Mouse (Mus musculus) retina, embryonic 14.5 days (tissue): ENCODE measurements around the gene Gm17334.

Experiments
- DNase-seq: peaks from one replicate; pipeline ENCODE4 v3.0.0-alpha.2; 2015; ENCODE audit warnings: low spot score

Gm17334 gene

DNA sequence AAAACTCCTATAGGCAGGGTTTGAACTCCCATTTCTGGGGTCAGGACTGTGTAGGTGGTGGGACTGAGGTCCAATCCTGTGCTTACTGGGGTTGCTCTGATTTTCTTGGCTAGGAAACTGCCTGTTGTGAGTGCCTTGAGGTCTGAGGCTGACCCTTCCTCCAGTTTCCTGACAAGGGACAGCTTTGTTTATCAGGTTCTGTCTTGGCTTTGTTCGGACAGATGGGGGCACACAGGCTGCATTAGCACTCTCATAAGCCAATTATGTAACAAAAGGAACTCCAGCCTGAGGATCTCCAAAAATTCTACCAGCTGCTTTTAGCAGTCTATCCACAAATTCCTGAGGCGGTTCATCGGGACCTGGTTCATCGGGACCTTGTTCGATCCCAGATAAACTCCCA lies 30.6 kb downstream of the Gm17334 start:
- DNase-seq: peak; percentile 51

DNA sequence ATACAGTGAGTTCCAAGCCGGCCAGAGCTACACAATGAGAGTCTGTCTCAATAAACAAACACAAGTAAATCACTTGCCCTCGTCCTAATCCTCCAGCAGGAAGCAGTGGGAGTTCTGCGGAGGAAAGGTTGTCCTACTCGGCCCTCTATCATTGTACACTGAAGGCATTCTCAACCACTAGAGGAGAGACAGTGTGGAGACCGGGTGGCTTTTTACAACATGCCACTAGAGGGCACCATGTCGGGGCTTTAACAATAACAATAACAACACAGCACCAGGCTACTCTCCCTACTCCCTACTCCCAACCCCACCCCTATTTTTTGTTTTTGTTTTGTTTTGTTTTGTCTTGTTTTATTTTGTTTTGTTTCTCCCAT lies 35.4 kb downstream of the Gm17334 start:
- DNase-seq: peak; percentile 77

DNA sequence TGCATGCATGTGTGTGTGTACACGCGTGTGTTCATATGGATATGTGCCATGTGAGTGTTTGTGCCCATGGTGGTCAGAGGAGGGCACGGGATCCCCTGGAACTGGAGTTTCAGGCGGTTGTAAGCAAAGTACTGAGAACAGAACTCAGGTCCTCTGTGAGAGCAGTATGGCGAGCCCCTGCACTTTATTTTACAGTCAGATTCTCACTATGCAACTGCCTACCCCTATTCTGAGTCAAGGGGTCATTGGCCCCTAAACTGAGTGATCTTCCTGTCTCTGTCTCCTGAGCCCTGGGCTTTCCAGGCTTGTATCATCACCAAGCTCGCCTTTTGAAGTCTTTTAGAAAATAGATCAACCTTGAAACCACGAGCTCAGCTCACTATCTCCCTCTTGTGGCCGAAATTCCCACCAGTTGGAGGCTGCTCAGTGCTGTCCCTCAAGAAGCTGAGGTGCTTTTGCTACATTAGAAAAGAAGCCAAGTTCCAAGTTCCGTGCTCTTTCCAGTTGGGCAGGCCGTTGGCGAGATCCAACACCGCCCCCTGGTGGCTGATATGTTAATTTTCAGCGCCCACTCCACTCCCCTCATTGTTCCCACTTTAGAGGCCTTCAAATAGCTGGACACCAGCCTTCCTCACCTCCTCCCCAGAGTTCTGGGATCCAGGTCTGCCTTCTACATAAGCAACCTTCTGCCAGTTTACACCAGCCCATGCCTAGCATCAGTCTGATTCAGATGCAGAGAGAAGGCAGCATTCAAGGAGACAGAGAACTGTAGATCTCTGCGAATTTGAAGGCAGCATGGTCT lies 36.0 kb downstream of the Gm17334 start:
- DNase-seq: peak; percentile 82

DNA sequence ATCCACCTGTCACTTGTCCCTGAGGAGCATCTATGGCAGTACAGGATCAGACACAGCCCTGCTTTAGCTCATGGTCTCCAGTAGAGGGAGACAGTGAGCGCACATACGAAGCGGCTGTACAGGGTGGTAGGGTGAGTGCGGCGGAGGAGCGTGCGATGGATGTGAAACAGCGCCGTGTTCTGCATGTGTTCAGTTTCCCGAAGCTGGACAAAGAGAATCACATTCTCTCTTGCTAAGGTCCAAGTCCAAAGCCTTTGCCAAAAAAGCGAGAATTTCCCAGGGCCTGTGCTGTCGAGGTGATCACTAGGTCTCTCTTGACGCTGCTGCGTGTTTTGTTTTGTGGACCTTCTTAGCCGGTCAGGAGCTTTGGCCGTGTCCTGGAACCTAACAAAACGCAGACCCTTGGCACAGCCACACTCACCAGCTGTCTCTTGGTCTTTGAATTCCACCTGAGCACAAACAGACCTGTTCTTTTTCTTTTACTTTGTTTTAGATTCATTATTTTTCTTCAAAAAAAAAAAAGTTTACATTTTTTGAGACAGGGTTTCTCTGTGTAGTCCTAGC lies 37.2 kb downstream of the Gm17334 start:
- peak; percentile 91 for DNase-seq

DNA sequence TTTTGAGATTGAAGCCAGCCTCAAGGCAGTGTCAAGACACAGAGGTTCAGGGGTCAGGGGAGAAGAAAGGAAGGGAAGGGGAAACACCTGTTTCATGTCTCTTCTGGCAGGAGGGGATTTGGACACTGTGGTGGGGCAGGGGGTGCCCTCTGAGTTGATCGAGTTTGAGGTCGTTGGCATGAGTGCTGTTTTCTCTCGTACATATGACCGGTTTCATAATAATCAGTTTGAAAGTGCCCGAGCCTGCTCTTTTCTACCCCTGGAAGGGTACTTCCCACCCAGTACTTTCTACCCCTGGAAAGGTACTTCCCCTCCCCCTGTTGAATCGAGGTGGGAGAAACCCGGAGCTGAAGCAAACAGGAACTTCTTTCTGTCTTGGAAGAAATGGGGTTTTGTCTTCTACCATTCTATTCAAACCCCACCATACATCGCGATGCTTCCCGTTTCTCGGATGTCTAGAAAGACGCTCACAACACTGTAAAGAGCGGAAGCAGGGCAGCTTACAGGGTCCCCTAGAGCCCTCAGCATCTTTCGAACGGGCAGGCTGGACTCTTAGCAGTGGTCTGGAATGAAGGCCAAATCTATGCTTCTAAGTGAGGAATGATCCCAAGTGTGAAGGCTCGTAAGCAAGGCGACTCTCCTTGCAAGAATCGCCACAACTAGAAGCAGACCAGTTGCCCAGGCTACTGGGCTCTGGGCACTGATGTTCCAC lies 37.9 kb downstream of the Gm17334 start:
- no peak for DNase-seq

DNA sequence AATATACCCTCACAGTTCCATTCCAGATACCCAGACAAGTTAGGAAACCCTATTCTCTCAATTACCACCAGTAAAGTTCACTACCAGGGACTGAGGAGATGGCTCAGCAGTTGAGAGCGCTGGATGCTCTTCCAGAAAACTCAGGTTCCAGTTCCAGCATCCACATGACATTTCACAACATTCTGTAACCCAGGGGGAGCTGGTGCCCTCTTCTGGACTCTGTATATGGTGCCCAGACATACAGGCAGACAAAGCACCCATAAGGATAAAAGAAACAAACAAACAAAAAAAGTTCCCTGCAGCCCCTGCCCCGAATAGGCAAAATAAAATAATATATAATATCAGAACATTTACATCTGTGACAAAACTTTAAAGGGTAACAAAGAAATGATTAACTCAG lies 38.6 kb downstream of the Gm17334 start:
- no peak for DNase-seq

DNA sequence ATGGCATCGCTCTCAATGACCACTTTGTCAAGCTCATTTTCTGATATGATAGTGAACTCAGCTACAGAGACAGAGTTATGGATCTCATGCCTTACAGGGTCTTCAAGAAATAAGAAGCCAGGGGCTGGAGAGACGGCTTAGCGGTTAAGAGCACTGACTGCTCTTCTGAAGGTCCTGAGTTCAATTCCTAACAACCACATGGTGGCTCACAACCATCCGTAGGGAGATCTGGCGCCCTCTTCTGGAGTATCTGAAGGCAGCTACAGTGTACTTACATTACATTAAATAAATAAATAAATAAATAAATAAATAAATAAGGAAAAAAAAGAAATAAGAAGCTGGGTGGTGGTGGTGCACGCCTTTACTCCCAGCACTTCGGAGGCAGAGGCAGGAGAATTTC lies 39.2 kb downstream of the Gm17334 start:
- peak; percentile 22 for DNase-seq

DNA sequence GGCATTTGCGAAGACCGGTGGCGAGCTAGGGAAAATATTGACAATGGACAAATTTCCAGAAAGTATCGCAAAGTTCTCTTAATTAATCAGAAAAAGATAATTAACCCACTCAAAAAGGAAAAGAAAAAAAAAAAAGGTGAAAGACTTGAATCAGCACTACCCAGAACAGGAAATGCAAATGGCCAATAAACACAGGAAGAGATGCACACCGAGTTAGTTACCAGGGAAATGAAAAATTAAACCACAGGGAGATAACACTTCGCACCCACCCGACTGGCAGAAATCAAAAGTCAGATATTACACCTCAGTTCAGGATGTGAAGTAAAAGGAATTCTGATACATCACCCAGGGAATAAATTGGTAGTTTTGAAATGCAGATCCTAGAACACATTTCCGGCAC lies 40.7 kb downstream of the Gm17334 start:
- DNase-seq: no peak

DNA sequence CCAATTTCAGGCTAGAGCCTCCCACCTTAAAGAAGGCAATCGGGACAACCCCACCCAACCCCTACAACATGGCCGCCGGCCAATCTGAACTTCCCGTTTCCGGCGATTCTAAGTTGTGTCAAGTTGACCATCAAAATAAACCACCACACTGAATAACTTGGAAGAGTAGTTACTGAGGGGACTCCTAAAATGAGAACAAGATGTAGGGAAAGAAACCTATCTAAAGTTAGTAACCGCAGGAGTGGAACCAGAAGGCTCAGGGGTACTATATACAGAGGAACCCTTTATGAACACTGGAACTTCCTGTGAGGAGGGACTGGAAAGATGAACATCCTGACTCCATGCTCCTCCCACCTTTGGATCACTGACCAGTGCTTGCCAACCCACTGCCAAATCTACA lies 41.5 kb downstream of the Gm17334 start:
- DNase-seq: no peak
